Comparison of ENCODE assay signal across 17 mouse cellular contexts in the genomic region with DNA sequence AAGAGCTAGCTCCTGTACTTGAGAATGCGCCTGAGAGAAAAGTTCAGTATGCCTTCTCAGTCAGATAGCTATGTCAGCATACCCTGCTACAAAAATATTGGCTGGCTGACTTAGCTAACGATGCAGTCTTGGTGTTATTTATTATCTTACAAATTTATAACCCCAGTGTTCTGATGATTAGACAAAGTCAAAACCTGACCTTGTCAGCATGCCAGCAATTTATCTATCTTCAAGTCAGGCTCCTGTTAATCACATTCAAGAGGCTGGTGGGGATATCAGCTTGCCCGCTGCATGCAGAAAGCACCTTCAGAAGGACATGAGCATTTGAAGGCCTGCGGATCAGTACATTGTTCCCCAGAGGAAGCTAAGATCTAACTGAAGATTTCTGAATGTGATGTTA.
"Had no signal": no experiment of that assay in that cellular context is flagged by ENCODE, and none has a peak within 500 bp of the region (broad histone marks: within the 10 kb centered on the region; RNA-seq: fewer than 3 reads in every experiment).

No protein-coding gene starts in this region.

- H3K4me2 ChIP-seq: lung, embryonic 14.5 days; midbrain, embryonic 12.5 days; midbrain, embryonic 15.5 days had no signal

- H3K36me3 ChIP-seq: midbrain, embryonic 12.5 days; midbrain, embryonic 15.5 days had no signal

- H3K27me3 ChIP-seq: midbrain, embryonic 15.5 days had no signal

- H3K27ac ChIP-seq: kidney, postnatal 0 days; left cerebral cortex, adult 2 months; liver, embryonic 14.5 days; macrophage; midbrain, embryonic 12.5 days; midbrain, embryonic 15.5 days; stomach, postnatal 0 days had no signal

- DNase-seq: kidney, adult 8-10 months; kidney, postnatal 36 days; layer of hippocampus, postnatal 36 days; liver, postnatal 0 days; thymus, adult 2 months; thymus, postnatal 14 days; thymus, postnatal 4 days had no signal

- H3K4me3 ChIP-seq: left cerebral cortex, adult 2 months; midbrain, embryonic 12.5 days; midbrain, embryonic 15.5 days had no signal

- ATAC-seq: inflammation-experienced regulatory T-cells, adult 6 months; liver, postnatal 0 days; lung, postnatal 0 days; midbrain, embryonic 15.5 days had no signal

- H3K9me3 ChIP-seq: midbrain, embryonic 12.5 days; midbrain, embryonic 15.5 days had no signal

- H3K9ac ChIP-seq: liver, embryonic 14.5 days; liver, postnatal 0 days; lung, embryonic 14.5 days; midbrain, embryonic 12.5 days; midbrain, embryonic 15.5 days had no signal
